Mouse (Mus musculus): ENCODE data around the gene Tbx18.

- TF ChIP-seq CTCF (IDR thresholded peaks at IDR 0.05; ENCODE audit: insufficient read depth, low read length) = no peak
- no peak for TF ChIP-seq POLR2A (IDR thresholded peaks at IDR 0.05; ENCODE audit: borderline replicate concordance, extremely low read depth, low read depth, low read length)
These were observed 44.1 kb downstream of the Tbx18 start for GRCm38 (mm10) chr9:87686981-87687380.
